Mouse (Mus musculus) cerebral cortex, adult 2 months (tissue): ENCODE results near the gene Olfr484.

Experiments used
- WGBS: fragments of 180-500 bp; shearing (Covaris S2); methylation state at CpG from one replicate; pipeline ENCODE4 v1.1.7; 2018; 5-methylcytosine and 5-hydroxymethylcytosine counted together

The Olfr484 gene

DNA sequence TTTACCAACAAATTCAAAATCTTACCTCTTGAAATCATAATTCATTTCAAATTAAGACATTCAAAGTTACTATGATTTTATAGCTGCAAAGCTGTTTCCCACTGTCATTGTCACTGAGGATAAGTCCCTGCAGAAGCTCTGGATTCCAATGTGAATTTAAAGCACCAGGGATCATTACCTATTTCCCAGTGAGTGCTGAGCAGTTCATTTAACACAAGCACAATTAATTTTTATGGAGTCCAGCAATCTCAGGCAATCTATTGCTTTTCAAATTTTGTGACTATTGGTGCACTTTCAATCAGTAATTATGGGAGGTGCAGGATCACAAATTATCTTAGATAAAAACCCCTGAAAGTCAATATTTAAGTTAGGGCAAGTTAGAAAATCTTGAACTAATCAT, at the start of gene Olfr484:
Gene Olfr484 (minus strand): TSS at position 101 of the 400 bp plus-strand sequence.

DNA sequence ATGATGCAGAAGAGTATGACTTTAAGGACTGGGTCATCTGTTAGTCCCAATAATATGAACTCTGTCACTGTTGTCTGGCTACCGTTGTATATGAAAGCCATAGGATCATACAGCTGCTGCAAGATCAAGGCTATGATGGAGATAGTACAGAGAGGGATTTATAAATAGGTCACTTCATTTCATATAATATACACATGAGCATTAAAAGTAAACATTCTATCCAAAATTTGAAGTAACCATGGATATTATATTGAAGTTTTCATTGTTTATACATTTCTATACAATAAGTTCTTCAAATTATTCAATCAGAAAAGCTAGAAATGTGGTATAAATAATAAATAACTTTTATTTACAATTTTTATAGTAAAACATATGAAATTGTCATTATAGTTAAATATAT, 45.4 kb upstream of the Olfr484 start, which contains the start of gene Olfr486:
Gene Olfr486 (minus strand): TSS at position 101 of the 400 bp plus-strand sequence.
- 91% methylated on average over 1 of the region's 1 CpGs for WGBS

GRCm38 (mm10) chr7:108159771-108160170, 32.5 kb upstream of the Olfr484 start, which contains the start of gene Olfr485:
TSS of gene Olfr485 (minus strand) at chr7:108159871.

DNA sequence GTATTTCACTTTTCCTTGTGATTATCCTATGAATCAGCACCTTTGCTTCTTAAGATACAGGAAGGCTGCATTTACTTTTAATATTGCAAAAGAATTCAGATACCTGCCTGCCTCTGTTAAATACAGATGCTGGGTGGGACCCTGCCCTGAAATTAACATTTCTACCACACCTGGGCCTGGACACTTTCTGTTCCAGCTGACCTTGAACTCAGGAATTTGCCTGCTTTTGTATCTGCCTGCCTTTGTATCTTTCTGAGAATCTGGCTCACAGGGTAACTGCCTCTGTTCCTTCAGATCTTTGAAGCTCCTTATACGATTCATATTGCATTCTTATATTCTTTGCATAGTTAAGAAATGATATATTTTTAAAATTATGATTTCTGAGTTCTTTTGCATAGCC, 5.8 kb downstream of the Olfr484 start:
- 73% methylated on average over 1 of the region's 1 CpGs for WGBS

DNA sequence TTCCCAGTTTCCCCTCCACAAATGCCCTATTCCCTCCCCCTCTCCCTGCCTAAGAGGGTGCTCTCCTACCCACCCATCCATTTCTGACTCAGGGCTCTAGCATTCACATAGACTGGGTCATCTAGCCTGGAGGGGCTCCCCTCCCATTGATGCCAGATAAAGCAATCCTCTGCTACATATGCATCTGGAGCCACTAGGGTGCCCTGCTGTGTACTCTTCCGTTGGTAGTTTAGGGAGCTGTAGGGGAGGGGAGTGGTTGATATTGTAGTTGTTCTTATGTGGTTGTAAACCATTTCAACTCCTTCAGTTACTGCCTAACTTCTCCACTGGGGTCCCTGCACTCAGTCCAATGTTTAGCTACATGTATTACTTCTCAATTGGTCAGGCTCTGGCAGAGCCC, 6.6 kb downstream of the Olfr484 start:
- 36% methylated on average over 1 of the region's 1 CpGs for WGBS

- WGBS, result 85% methylated on average over 1 of the region's 1 CpGs
These were observed 26.7 kb downstream of the Olfr484 start, which contains the start of gene Olfr483 for GRCm38 (mm10) chr7:108100549-108100948. TSS of gene Olfr483 (plus strand) at chr7:108100849.

- 83% methylated on average over 1 of the region's 1 CpGs for WGBS
These were observed 29.8 kb downstream of the Olfr484 start, which contains the start of gene Olfr482 for GRCm38 (mm10) chr7:108097486-108097885. TSS of gene Olfr482 (minus strand) at chr7:108097586.

DNA sequence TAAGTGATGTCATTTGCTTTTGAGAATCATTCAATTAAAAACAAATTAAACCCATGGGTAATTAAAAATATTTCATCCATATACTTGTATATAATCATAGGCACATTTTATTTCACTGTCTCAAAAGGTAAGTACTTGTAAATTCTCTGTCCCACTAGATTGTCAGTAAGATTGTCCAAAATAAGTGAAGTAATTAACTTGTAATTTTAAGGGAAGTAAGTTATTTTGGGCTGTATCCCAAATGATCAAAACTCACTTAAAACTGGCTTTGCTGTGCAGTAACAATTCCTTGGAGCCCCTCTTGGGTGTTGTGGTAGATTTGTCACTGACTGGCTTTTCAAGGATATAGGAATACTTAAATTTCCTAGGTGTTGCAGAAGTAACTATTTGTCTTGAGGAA, 47.7 kb downstream of the Olfr484 start, which contains the start of gene Olfr481:
Gene Olfr481 (plus strand): TSS at position 301 of the 400 bp plus-strand sequence.

